Mouse (Mus musculus) liver, embryonic 14.5 days (tissue): ENCODE results near the gene Zfp148. TPM values are rescaled to one million over a fixed set of nuclear protein-coding genes. Genes with fewer than 3 reads are reported as not detected.
"Not testable (repeated sequence)": the region's sequence is repeated elsewhere in the genome, so short reads cannot be mapped to it uniquely, and the experiment has no call there.

Source experiments
- ATAC-seq: fragments of 200-750 bp; cut with Nextera tagmentation; 2 replicates; pipeline ENCODE4 v1.8.0; 2017; ENCODE audit warnings: moderate number of reproducible peaks, mild to moderate bottlenecking, moderate library complexity; ENCODE audit not compliant: insufficient read depth
- DNase-seq, 3 experiments: peaks; one replicate each; pipeline ENCODE4 v3.0.0-alpha.2; 2012 to 2013; ENCODE audit warnings: low read depth in 3 of 3, low spot score in 3 of 3
- H3K27ac ChIP-seq: fragments of 300-500 bp; sonication (generic); 2 replicates; pipeline ENCODE4 v1.5.1; 2014; ENCODE audit warnings: moderate library complexity, mild to moderate bottlenecking, control low read depth, inconsistent platforms
- H3K27me3 ChIP-seq: fragments of 300-500 bp; sonication (generic); 2 replicates; pipeline ENCODE4 v1.6.1; 2014; ENCODE audit warnings: mild to moderate bottlenecking, low read length, moderate library complexity; ENCODE audit not compliant: control insufficient read depth, insufficient read depth
- H3K36me3 ChIP-seq: fragments of 300-500 bp; sonication (generic); replicated peaks from 2 replicates; pipeline ENCODE4 v1.6.1; 2014; ENCODE audit warnings: low read depth; ENCODE audit not compliant: control insufficient read depth, insufficient read depth
- H3K4me1 ChIP-seq, 2 experiments: fragments of 200-500 bp in 1 of 2; fragments of 300-500 bp in 1 of 2; sonication (generic) in 1 of 2; replicated peaks; 2 replicates each; pipeline ENCODE4 v1.6.1; 2012 to 2014; ENCODE audit warnings: antibody characterized with exemption in 1 of 2, inconsistent platforms in 1 of 2, low read length in 1 of 2; ENCODE audit not compliant: control insufficient read depth in 2 of 2, insufficient read depth in 2 of 2
- H3K4me2 ChIP-seq: fragments of 300-500 bp; sonication (generic); 2 replicates; pipeline ENCODE4 v1.6.1; 2014; ENCODE audit warnings: low read depth, mild to moderate bottlenecking, control low read depth, moderate library complexity
- H3K4me3 ChIP-seq, 2 experiments: fragments of 200-500 bp in 1 of 2; fragments of 300-500 bp in 1 of 2; sonication (generic) in 1 of 2; 2 replicates each; pipeline ENCODE4 v1.5.1; 2012 to 2014; ENCODE audit warnings: low read depth in 2 of 2, low read length in 2 of 2, mild to moderate bottlenecking in 2 of 2, control low read depth in 1 of 2, inconsistent platforms in 1 of 2, moderate library complexity in 1 of 2; ENCODE audit not compliant: insufficient read depth in 1 of 2
- H3K9ac ChIP-seq: fragments of 300-500 bp; sonication (generic); replicated peaks from 2 replicates; pipeline ENCODE4 v1.6.1; 2014; ENCODE audit warnings: mild to moderate bottlenecking, control low read depth, moderate library complexity
- H3K9me3 ChIP-seq: fragments of 300-500 bp; sonication (generic); 2 replicates; pipeline ENCODE4 v1.6.1; 2016; ENCODE audit warnings: low read length, mixed read lengths; ENCODE audit not compliant: control insufficient read depth
- CTCF ChIP-seq: IDR thresholded peaks from 2 replicates; pipeline ENCODE4 v1.5.1; 2016; ENCODE audit warnings: antibody characterized with exemption, low read depth, control low read depth
- EP300 ChIP-seq: IDR thresholded peaks from 2 replicates; pipeline ENCODE4 v1.6.1; 2016; ENCODE audit warnings: antibody characterized with exemption, low read depth
- WGBS: fragments of 180-500 bp; shearing (Covaris S2); extraction: QIAGEN DNeasy Blood & Tissue Kit; methylation state at CpG from one replicate; pipeline ENCODE4 v1.1.7; 2014; ENCODE audit not compliant: insufficient replicate concordance; 5-methylcytosine and 5-hydroxymethylcytosine counted together
- polyA plus RNA-seq, 2 experiments: library from polyadenylated mRNA; depleted of rRNA in 1 of 2; stranded (reverse) in 1 of 2; unstranded in 1 of 2; fragments of >200 nt; fragmentation: Nextera tagmentation in 1 of 2; extraction: Ambion mirVana in 1 of 2; gene quantifications; 2 replicates each; pipeline versions ENCODE4 v1.2.1 to v1.2.3; 2012 to 2014

Gene Zfp148
- polyA plus RNA-seq (2012; rRNA removed) (2.3 and 3.8 TPM in 2 replicates), polyA plus RNA-seq (2014; fragmentation: Nextera tagmentation; extraction: Ambion mirVana) (10.6 and 11.2 TPM in 2 replicates)

DNA sequence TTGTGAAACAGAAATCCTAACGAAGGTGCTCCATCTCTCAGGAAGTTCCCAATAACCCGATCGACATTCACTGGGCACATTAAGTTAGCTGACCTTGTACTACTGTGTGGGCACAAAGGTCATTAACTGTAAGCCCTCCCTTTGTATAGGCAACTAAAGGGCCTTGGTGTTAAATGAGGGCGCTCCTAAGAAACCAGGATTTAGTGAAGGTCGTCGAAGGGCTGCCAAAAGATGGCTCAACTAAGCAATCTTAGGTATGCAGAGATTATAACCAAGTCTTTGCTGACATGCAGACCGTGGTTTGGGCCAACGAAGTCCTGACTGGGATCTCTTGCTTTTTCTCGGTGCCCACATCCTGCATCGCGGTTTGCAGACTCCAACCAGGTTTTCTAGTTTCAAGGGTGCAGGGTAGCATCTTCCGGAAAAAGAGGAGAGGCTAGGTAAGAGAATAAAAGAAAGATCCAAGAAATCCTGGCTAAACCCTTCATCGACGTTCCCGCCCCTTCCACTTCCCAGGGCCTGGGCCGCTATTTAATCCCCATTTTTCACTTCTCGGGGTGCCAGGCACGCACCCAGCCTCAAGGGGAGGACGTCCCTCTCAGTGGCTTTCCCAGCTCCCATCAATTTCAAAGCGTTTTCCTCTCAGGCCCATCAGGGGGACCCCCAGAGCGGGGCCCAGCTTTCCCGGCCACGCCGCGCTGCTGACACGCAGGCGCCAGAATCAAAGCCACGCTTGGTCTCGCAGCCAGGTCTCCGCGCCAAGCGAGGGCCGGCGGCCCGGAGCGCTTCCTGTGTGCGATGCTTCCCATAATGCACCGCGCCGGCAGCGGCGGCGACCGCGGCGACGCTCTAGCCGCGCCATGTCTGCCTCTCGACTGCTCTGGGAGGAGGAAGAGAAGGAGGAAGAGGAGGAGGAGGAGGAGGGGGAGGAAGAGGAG is at the start of gene Zfp148:
Gene Zfp148, plus strand, starts transcription at position 893 of the 938 bp plus-strand sequence.
- Histone ChIP-seq H3K27ac (peak within 1 kb of the TSS; percentile 49), H3K4me3 (peak within 1 kb of the TSS; percentile 82 to 91), H3K9ac (peak within 1 kb of the TSS; percentile 84), H3K4me1 (peaks cover 0 to 11% of the 10 kb centered on the region in 2 experiments; a peak in 3 of 4 replicates), H3K4me2 (peak within 1 kb of the TSS; percentile 76)
- not testable (repeated sequence) for H3K27me3 ChIP-seq, H3K9me3 ChIP-seq, H3K36me3 ChIP-seq
- DNase-seq (peak; percentile 78 to 82 (median 80)), ATAC-seq (peak; percentile 91)
- peak; percentile 28 for TF ChIP-seq CTCF
- WGBS = 2% methylated on average over 50 of the region's 50 CpGs

DNA sequence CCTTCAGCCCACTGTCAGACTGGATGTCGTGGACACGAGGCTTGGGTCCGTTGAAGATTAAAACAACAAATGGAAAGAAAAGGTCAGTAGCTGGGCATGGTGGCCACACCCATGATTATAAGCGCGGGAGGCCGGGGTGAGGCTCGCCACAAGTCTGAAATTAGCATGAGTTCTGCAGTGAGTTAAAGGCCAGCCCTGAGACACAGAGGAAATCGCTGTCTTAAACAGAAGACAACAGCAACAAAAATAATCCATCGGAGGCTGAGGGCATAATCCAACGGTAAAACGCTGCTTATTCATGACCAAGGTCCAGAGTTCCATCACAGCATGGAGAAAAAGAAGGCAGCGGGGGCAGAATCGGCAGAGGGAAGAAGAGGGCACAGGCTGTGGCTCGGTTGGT is 47.6 kb upstream of the Zfp148 start:
- no peaks in the 10 kb centered on the region for H3K9me3 ChIP-seq
- DNase-seq (no peak), ATAC-seq (no peak)
- H3K27ac ChIP-seq = no peak overlapping the region
- H3K9ac ChIP-seq = no peak overlapping the region
- peaks cover 0 to 9% of the 10 kb centered on the region in 2 experiments; a peak in 2 of 4 replicates for H3K4me1 ChIP-seq
- H3K4me2 ChIP-seq = no peak overlapping the region
- H3K36me3 ChIP-seq = no peaks in the 10 kb centered on the region
- H3K4me3 ChIP-seq = no peak overlapping the region
- TF ChIP-seq CTCF (no peak), EP300 (no peak)
- H3K27me3 ChIP-seq = no peaks in the 10 kb centered on the region
- WGBS = 65% methylated on average over 14 of the region's 14 CpGs

- Histone ChIP-seq H3K27ac (no peak overlapping the region), H3K4me3 (no peak overlapping the region), H3K9ac (no peak overlapping the region), H3K36me3 (no peaks in the 10 kb centered on the region), H3K27me3 (no peaks in the 10 kb centered on the region), H3K9me3 (no peaks in the 10 kb centered on the region), H3K4me2 (no peak overlapping the region), H3K4me1 (peaks cover 0 to 20% of the 10 kb centered on the region in 2 experiments; a peak in 2 of 4 replicates)
- ATAC-seq (no peak), DNase-seq (peak in 1 of 3 experiments; percentile 10)
- 18% methylated on average over 8 of the region's 8 CpGs for WGBS
- TF ChIP-seq CTCF = peak; percentile 69
- no peak for TF ChIP-seq EP300
Measured at GRCm38 (mm10) chr16:33337177-33337576, 43.5 kb upstream of the Zfp148 start.

- WGBS = 63% methylated on average over 10 of the region's 10 CpGs
- Histone ChIP-seq H3K27me3 (no peaks in the 10 kb centered on the region), H3K4me1 (peaks cover 0 to 20% of the 10 kb centered on the region in 2 experiments; a peak in 2 of 4 replicates), H3K27ac (no peak overlapping the region), H3K4me3 (no peak overlapping the region), H3K36me3 (no peaks in the 10 kb centered on the region), H3K9me3 (no peaks in the 10 kb centered on the region), H3K9ac (no peak overlapping the region), H3K4me2 (no peak overlapping the region)
- TF ChIP-seq EP300 (no peak), CTCF (no peak)
- DNase-seq = no peak
- no peak for ATAC-seq
Measured at GRCm38 (mm10) chr16:33337681-33338080, 43.0 kb upstream of the Zfp148 start.

DNA sequence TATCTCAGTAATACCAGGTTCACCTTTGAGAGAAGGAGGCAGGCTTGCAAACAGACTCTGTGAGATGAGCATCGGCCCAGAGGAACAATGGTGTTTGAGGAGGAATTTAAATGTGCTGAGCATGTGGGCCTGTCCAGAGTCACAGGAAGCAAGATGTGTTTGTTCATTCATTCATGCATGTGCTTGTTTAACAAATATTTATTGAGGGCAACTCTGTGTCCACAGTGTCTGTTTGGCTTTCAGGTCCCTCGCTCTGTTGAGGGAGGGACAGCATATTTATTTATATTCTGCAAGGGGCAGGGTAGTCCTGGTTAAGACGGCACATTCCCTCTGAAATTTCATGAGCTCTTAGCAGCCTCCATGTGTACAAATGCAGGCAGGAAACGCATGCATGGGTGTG is 42.1 kb upstream of the Zfp148 start:
- Histone ChIP-seq H3K36me3 (no peaks in the 10 kb centered on the region), H3K9ac (no peak overlapping the region), H3K27me3 (no peaks in the 10 kb centered on the region), H3K4me1 (peaks cover 0 to 26% of the 10 kb centered on the region in 2 experiments; a peak in 2 of 4 replicates), H3K27ac (no peak overlapping the region), H3K4me3 (no peak overlapping the region), H3K4me2 (no peak overlapping the region), H3K9me3 (no peaks in the 10 kb centered on the region)
- TF ChIP-seq CTCF = no peak
- TF ChIP-seq EP300 = no peak
- no peak for DNase-seq
- ATAC-seq = no peak
- 34% methylated on average over 4 of the region's 4 CpGs for WGBS
